Mouse (Mus musculus) testis, postnatal 10 days (tissue): ENCODE measurements around the gene Cyp4a32.
"Not testable (repeated sequence)": the region's sequence is repeated elsewhere in the genome, so short reads cannot be mapped to it uniquely, and the experiment has no call there.

Experiments used
- DNase-seq: peaks from one replicate; pipeline ENCODE4 v3.0.0; 2021; ENCODE audit warnings: low spot score

Cyp4a32 gene

GRCm38 (mm10) chr4:115656535-115656922, 55.8 kb downstream of the Cyp4a32 start:
- DNase-seq: not testable (repeated sequence)

- no peak for DNase-seq
Observed at GRCm38 (mm10) chr4:115657104-115657866, 56.5 kb downstream of the Cyp4a32 start.

DNA sequence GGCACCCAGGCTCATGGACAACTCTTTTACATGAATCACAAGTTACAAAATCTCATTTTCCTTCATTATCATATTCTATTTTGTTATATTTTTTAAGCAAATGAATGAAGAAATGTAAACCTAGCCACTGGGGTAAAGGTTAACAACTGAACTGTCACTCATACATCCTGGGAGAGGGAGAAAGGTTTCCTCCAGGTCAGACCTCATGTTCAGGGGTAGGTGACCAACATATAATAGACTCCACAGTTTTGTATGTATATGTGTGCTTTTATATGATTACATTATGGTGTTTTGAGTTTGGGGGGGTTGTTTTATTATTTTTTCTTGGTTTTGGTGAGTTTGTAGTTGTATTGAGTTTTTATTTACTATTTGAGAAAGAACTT, 57.1 kb downstream of the Cyp4a32 start:
- no peak for DNase-seq

GRCm38 (mm10) chr4:115659190-115659589, 58.4 kb downstream of the Cyp4a32 start:
- DNase-seq: no peak
